Mouse (Mus musculus) neural tube, embryonic 10.5 days (tissue): ENCODE data around the gene Dnph1.
"Not testable (repeated sequence)": the region's sequence is repeated elsewhere in the genome, so short reads cannot be mapped to it uniquely, and the experiment has no call there.

ENCODE experiments used
- DNase-seq: peaks from one replicate; pipeline ENCODE4 v3.0.0-alpha.2; 2017; ENCODE audit warnings: low spot score; ENCODE audit errors: extremely low spot score

Dnph1 gene

GRCm38 (mm10) chr17:46496623-46497434 is at the start of gene Dnph1:
Dnph1 (plus strand) TSS chr17:46496711.
- peak; percentile 88 for DNase-seq

- no peak for DNase-seq
These were observed 43.8 kb upstream of the Dnph1 start for GRCm38 (mm10) chr17:46452683-46453082.

GRCm38 (mm10) chr17:46453302-46453948 is 43.1 kb upstream of the Dnph1 start:
- DNase-seq = no peak

GRCm38 (mm10) chr17:46453970-46454411 is 42.5 kb upstream of the Dnph1 start:
- no peak for DNase-seq

GRCm38 (mm10) chr17:46454539-46454938 is 42.0 kb upstream of the Dnph1 start:
- DNase-seq = no peak

- DNase-seq = peak; percentile 57
These were observed 41.3 kb upstream of the Dnph1 start for GRCm38 (mm10) chr17:46455110-46455691.

GRCm38 (mm10) chr17:46457791-46458190 is 38.7 kb upstream of the Dnph1 start:
- DNase-seq = no peak

- no peak for DNase-seq
These were observed 38.1 kb upstream of the Dnph1 start for GRCm38 (mm10) chr17:46458439-46458838.

- DNase-seq = no peak
These were observed 35.8 kb upstream of the Dnph1 start for GRCm38 (mm10) chr17:46460673-46461072.

GRCm38 (mm10) chr17:46461347-46461746 is 35.2 kb upstream of the Dnph1 start:
- peak; percentile 47 for DNase-seq

GRCm38 (mm10) chr17:46462226-46462625 is 34.3 kb upstream of the Dnph1 start:
- no peak for DNase-seq

GRCm38 (mm10) chr17:46467830-46468229 is 28.7 kb upstream of the Dnph1 start:
- DNase-seq = no peak

GRCm38 (mm10) chr17:46476601-46477000 is 19.9 kb upstream of the Dnph1 start:
- no peak for DNase-seq

GRCm38 (mm10) chr17:46477286-46477685 is 19.2 kb upstream of the Dnph1 start:
- DNase-seq = no peak

GRCm38 (mm10) chr17:46483561-46484001 is 12.9 kb upstream of the Dnph1 start:
- DNase-seq = peak; percentile 45

GRCm38 (mm10) chr17:46484021-46484431 is 12.5 kb upstream of the Dnph1 start:
- DNase-seq = peak; percentile 28

GRCm38 (mm10) chr17:46484461-46484875 is 12.0 kb upstream of the Dnph1 start:
- DNase-seq = no peak

GRCm38 (mm10) chr17:46486995-46487394 is 9.5 kb upstream of the Dnph1 start:
- peak; percentile 38 for DNase-seq

- peak; percentile 31 for DNase-seq
These were observed 9.1 kb upstream of the Dnph1 start, which contains the start of gene Ttbk1 for GRCm38 (mm10) chr17:46487431-46487830. Ttbk1 (minus strand) TSS chr17:46487675.

GRCm38 (mm10) chr17:46495486-46495885 is 1.0 kb upstream of the Dnph1 start:
- no peak for DNase-seq

GRCm38 (mm10) chr17:46496081-46496480 is 430 bp upstream of the Dnph1 start:
- DNase-seq = not testable (repeated sequence)

- DNase-seq = no peak
These were observed 1.4 kb downstream of the Dnph1 start for GRCm38 (mm10) chr17:46497956-46498355.
